ENCODE assay signal across 8 mouse cellular contexts in the genomic region with DNA sequence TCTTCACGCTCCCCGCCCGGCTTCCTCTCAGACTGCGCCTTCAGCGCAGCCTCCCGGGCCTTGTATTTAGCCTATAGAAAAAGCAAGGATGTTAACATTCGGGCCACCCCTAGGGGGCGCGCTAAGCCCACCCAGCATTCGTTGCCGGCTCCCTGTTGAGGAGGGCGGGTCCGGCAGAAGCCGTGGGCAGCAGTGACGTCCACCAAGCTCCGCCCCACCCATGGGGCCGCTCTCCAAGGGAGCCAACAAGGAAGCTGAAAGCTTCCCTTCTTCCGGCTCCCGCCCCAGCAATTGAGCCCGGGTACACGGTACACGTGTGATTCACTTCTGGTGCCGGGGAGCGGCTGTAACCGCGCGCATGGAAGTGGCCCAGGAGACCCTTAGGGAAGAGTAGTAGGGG. TPM values are rescaled to one million over a fixed set of nuclear protein-coding genes. Genes with fewer than 3 reads are reported as not detected.
DNase-seq lines count a peak whose midpoint lies in the region; ATAC-seq and TF ChIP-seq lines count a peak whose summit lies in the region.

No protein-coding gene starts in this region.

- H3K27me3 ChIP-seq in forebrain, embryonic 14.5 days (replicated peaks; ENCODE audit: control insufficient read depth, insufficient read depth, low read length) = no peaks in the 10 kb centered on the region
- H3K27me3 ChIP-seq in liver, postnatal 0 days (ENCODE audit: insufficient read depth, low read length) = no peaks in the 10 kb centered on the region
- H3K27me3 ChIP-seq in neural tube, embryonic 13.5 days = no peaks in the 10 kb centered on the region

- peak; percentile 62 for TF ChIP-seq EP300 in liver, postnatal 0 days (IDR thresholded peaks at IDR 0.05; ENCODE audit: low read depth)

- peaks cover 6 to 25% of the 10 kb centered on the region in 2 experiments; a peak in 3 of 4 replicates for H3K4me1 ChIP-seq in ES-E14 (ENCODE audit: control insufficient read depth in 2 of 2, insufficient read depth in 2 of 2, low read length in 2 of 2, poor library complexity in 1 of 2)
- no peaks in the 10 kb centered on the region; the same call in 1 of the 2 replicates for H3K4me1 ChIP-seq in forebrain, embryonic 14.5 days (ENCODE audit: control insufficient read depth, insufficient read depth, low read length)
- peaks cover 24% of the 10 kb centered on the region for H3K4me1 ChIP-seq in liver, postnatal 0 days (ENCODE audit: insufficient read depth)
- peaks cover 29% of the 10 kb centered on the region for H3K4me1 ChIP-seq in neural tube, embryonic 13.5 days (replicated peaks)

- H3K9ac ChIP-seq in ES-E14 (ENCODE audit: insufficient read depth, low read depth, low read length, poor library complexity, severe bottlenecking) = peak overlapping the region; percentile 60
- H3K9ac ChIP-seq in forebrain, embryonic 14.5 days (ENCODE audit: low read length) = peak overlapping the region; percentile 38
- peak overlapping the region; percentile 55 for H3K9ac ChIP-seq in liver, postnatal 0 days (replicated peaks)
- peak overlapping the region; percentile 54 for H3K9ac ChIP-seq in neural tube, embryonic 13.5 days

- WGBS in forebrain, embryonic 14.5 days = under 1% methylated on average over 27 of the region's 27 CpGs
- WGBS in liver, postnatal 0 days (ENCODE audit: insufficient replicate concordance) = under 1% methylated on average over 27 of the region's 27 CpGs
- WGBS in neural tube, embryonic 13.5 days = under 1% methylated on average over 27 of the region's 27 CpGs

- peaks cover 79% of the 10 kb centered on the region for H3K36me3 ChIP-seq in ES-E14 (ENCODE audit: control insufficient read depth, insufficient read depth, low read length, poor library complexity, severe bottlenecking)
- H3K36me3 ChIP-seq in forebrain, embryonic 14.5 days (ENCODE audit: control insufficient read depth, insufficient read depth, low read length) = peaks cover 81% of the 10 kb centered on the region
- peaks cover 61% of the 10 kb centered on the region for H3K36me3 ChIP-seq in liver, postnatal 0 days (replicated peaks; ENCODE audit: insufficient read depth, low read length)
- H3K36me3 ChIP-seq in neural tube, embryonic 13.5 days = peaks cover 84% of the 10 kb centered on the region

- ATAC-seq in forebrain, embryonic 14.5 days = peak; percentile 97
- ATAC-seq in liver, postnatal 0 days = peak; percentile 94
- peak; percentile 92 for ATAC-seq in neural tube, embryonic 13.5 days (ENCODE audit: low read depth)

- H3K4me2 ChIP-seq in forebrain, embryonic 14.5 days (ENCODE audit: low read length) = peak overlapping the region; percentile 51
- H3K4me2 ChIP-seq in liver, postnatal 0 days (ENCODE audit: low read depth, low read length) = peak overlapping the region; percentile 82
- peak overlapping the region; percentile 51 for H3K4me2 ChIP-seq in neural tube, embryonic 13.5 days

- peak overlapping the region; percentile 61 to 67 for H3K4me3 ChIP-seq in ES-E14 (ENCODE audit: insufficient read depth in 1 of 2, low read depth in 1 of 2, low read length in 2 of 2, poor library complexity in 1 of 2, severe bottlenecking in 1 of 2)
- H3K4me3 ChIP-seq in forebrain, embryonic 14.5 days (ENCODE audit: low read depth, low read length) = peak overlapping the region; percentile 20
- peak overlapping the region; percentile 48 for H3K4me3 ChIP-seq in liver, postnatal 0 days (ENCODE audit: low read depth, low read length)
- H3K4me3 ChIP-seq in neural tube, embryonic 13.5 days = peak overlapping the region; percentile 29

- peak; percentile 99 for TF ChIP-seq CTCF in liver, postnatal 0 days (IDR thresholded peaks at IDR 0.05; ENCODE audit: low read depth)

- intact Hi-C loops in heart, postnatal 14 days (cut with DNase I) = loop anchor here (2.0 kb wide), 2 partner anchors 102 to 122 kb away; a partner anchor contains a TSS

- in situ Hi-C loops in ES-E14 (cut with MboI; ENCODE audit: low sequenced_read_pairs in 2 of 2, unreplicated experiment in 2 of 2) = no loop called here

- peak; percentile 91 for DNase-seq in ES-E14 (ENCODE audit: low read depth, low spot score)
- DNase-seq in cerebellum, adult 11 months = peak; percentile 94
- peak; percentile 98 for DNase-seq in forebrain, embryonic 14.5 days (ENCODE audit: low spot score)
- peak; percentile 98 for DNase-seq in heart, postnatal 14 days
- peak; percentile 97 for DNase-seq in layer of hippocampus, adult 11-12 months (ENCODE audit: low spot score)
- peak; percentile 99 for DNase-seq in liver, postnatal 0 days
- DNase-seq in telencephalon, adult 2 months (ENCODE audit: low read depth, low spot score) = peak; percentile 93

- H3K9me3 ChIP-seq in ES-E14 (ENCODE audit: control insufficient read depth, insufficient read depth, low read depth, low read length) = no peaks in the 10 kb centered on the region
- no peaks in the 10 kb centered on the region for H3K9me3 ChIP-seq in forebrain, embryonic 14.5 days (replicated peaks; ENCODE audit: control insufficient read depth, low read length)
- no peaks in the 10 kb centered on the region for H3K9me3 ChIP-seq in liver, postnatal 0 days (ENCODE audit: low read length)
- H3K9me3 ChIP-seq in neural tube, embryonic 13.5 days = no peaks in the 10 kb centered on the region

- peak overlapping the region; percentile 45; the same call in 1 of the 2 replicates for H3K27ac ChIP-seq in ES-E14 (ENCODE audit: insufficient read depth, low read depth, low read length, poor library complexity, severe bottlenecking)
- H3K27ac ChIP-seq in forebrain, embryonic 14.5 days (ENCODE audit: low read depth, low read length) = peak overlapping the region; percentile 58; the same call in 1 of the 2 replicates
- peak overlapping the region; percentile 80 for H3K27ac ChIP-seq in liver, postnatal 0 days (ENCODE audit: low read depth)
- peak overlapping the region; percentile 79 for H3K27ac ChIP-seq in neural tube, embryonic 13.5 days (replicated peaks)

TF ChIP-seq in ES-E14, 5 proteins besides CTCF, POLR2A, EP300 and RAD21:
- TF ChIP-seq ZNF384 (IDR thresholded peaks at IDR 0.05; ENCODE audit: low read depth, low read length) (0 out of 2 replicates have a peak, but pooled peaks have one; percentile 54), MAFK (IDR thresholded peaks at IDR 0.05; ENCODE audit: insufficient read depth, low read depth, low read length) (no peak), CHD2 (IDR thresholded peaks at IDR 0.05; ENCODE audit: low read depth, low read length) (no peak), ZC3H11A (IDR thresholded peaks at IDR 0.05; ENCODE audit: borderline replicate concordance, low read depth, low read length) (peak; percentile 85), HCFC1 (IDR thresholded peaks at IDR 0.05; ENCODE audit: borderline replicate concordance, insufficient read depth, low read length) (no peak)

RNA-seq across cellular contexts. Expression of a gene that starts 10.6 kb away (rescaled TPM):
- total RNA-seq in ES-E14 (2012; rRNA removed) = 138 and 155 TPM in 2 replicates
- polyA plus RNA-seq in forebrain, embryonic 14.5 days (2014; fragmentation: Nextera tagmentation; extraction: Ambion mirVana) = 74.5 and 91.0 TPM in 2 replicates
- 10 to 100 TPM; 60.1 to 69.7 TPM for total RNA-seq in heart, postnatal 14 days (2021)
- 32.4 and 32.5 TPM in 2 replicates for polyA plus RNA-seq in liver, postnatal 0 days (2015; fragmentation: Nextera tagmentation; extraction: Ambion mirVana)
- polyA plus RNA-seq in neural tube, embryonic 13.5 days (2015; fragmentation: Nextera tagmentation; extraction: Ambion mirVana) = 78.2 and 83.9 TPM in 2 replicates

RNA-seq across cellular contexts. Expression of a gene that starts 12.5 kb away (rescaled TPM):
- 55.4 and 60.4 TPM in 2 replicates for total RNA-seq in ES-E14 (2012; rRNA removed)
- polyA plus RNA-seq in forebrain, embryonic 14.5 days (2014; fragmentation: Nextera tagmentation; extraction: Ambion mirVana) = 25.2 and 28.7 TPM in 2 replicates
- 10 to 100 TPM; 26.5 to 29.5 TPM for total RNA-seq in heart, postnatal 14 days (2021)
- 4.5 and 4.6 TPM in 2 replicates for polyA plus RNA-seq in liver, postnatal 0 days (2015; fragmentation: Nextera tagmentation; extraction: Ambion mirVana)
- polyA plus RNA-seq in neural tube, embryonic 13.5 days (2015; fragmentation: Nextera tagmentation; extraction: Ambion mirVana) = 26.7 and 30.6 TPM in 2 replicates

RNA-seq across cellular contexts. Expression of a gene that starts 24.2 kb away (rescaled TPM):
- 33.0 and 37.2 TPM in 2 replicates for total RNA-seq in ES-E14 (2012; rRNA removed)
- polyA plus RNA-seq in forebrain, embryonic 14.5 days (2014; fragmentation: Nextera tagmentation; extraction: Ambion mirVana) = 74.4 and 75.3 TPM in 2 replicates
- 10 to 100 TPM; 26.6 TPM for total RNA-seq in heart, postnatal 14 days (2021)
- polyA plus RNA-seq in liver, postnatal 0 days (2015; fragmentation: Nextera tagmentation; extraction: Ambion mirVana) = 19.4 and 20.8 TPM in 2 replicates
- 79.6 and 81.4 TPM in 2 replicates for polyA plus RNA-seq in neural tube, embryonic 13.5 days (2015; fragmentation: Nextera tagmentation; extraction: Ambion mirVana)

RNA-seq across cellular contexts. Expression of a gene that starts 40.4 kb away (rescaled TPM):
- total RNA-seq in ES-E14 (2012; rRNA removed) = 0.98 and 1.0 TPM in 2 replicates
- polyA plus RNA-seq in forebrain, embryonic 14.5 days (2014; fragmentation: Nextera tagmentation; extraction: Ambion mirVana) = not detected in 2 replicates
- under 1 TPM; 0.61 to 0.62 TPM for total RNA-seq in heart, postnatal 14 days (2021)
- polyA plus RNA-seq in liver, postnatal 0 days (2015; fragmentation: Nextera tagmentation; extraction: Ambion mirVana) = not detected in 2 replicates
- not detected in 2 replicates for polyA plus RNA-seq in neural tube, embryonic 13.5 days (2015; fragmentation: Nextera tagmentation; extraction: Ambion mirVana)

RNA-seq across cellular contexts. Expression of a gene that starts 57.0 kb away (rescaled TPM):
- total RNA-seq in ES-E14 (2012; rRNA removed) = 0.18 and 0.21 TPM in 2 replicates
- 1.8 and 2.1 TPM in 2 replicates for polyA plus RNA-seq in forebrain, embryonic 14.5 days (2014; fragmentation: Nextera tagmentation; extraction: Ambion mirVana)
- total RNA-seq in heart, postnatal 14 days (2021) = 10 to 100 TPM; 22.7 to 23.0 TPM
- 311 and 329 TPM in 2 replicates for polyA plus RNA-seq in liver, postnatal 0 days (2015; fragmentation: Nextera tagmentation; extraction: Ambion mirVana)
- 4.2 and 4.9 TPM in 2 replicates for polyA plus RNA-seq in neural tube, embryonic 13.5 days (2015; fragmentation: Nextera tagmentation; extraction: Ambion mirVana)

Comparison
In these comparisons a context has a peak if more than half of its experiments do, and no peak if none do; other contexts are left out.
1. Peak in every context shown above with its lines: DNase-seq, ATAC-seq, H3K4me3 ChIP-seq and H3K27ac ChIP-seq.